Mouse (Mus musculus): ENCODE measurements around the gene U2surp. TPM values are rescaled to one million over a fixed set of nuclear protein-coding genes. Genes with fewer than 3 reads are reported as not detected.
A peak's percentile ranks its signal among the peaks of the same experiment; 100 is the strongest.

U2surp gene
- 10 to 100 TPM; 71.1 to 74.4 TPM for total RNA-seq (2021)
- long read RNA-seq, experiment 1, full-length matches to known transcripts, result 15 of 24 reads
- long read RNA-seq, experiment 1, partial matches to known transcripts, result 2 of 24 reads
- long read RNA-seq, experiment 1, other reads (novel, unspliced or antisense), result 7 of 24 reads
- long read RNA-seq, experiment 2, full-length matches to known transcripts, result 34 of 46 reads
- long read RNA-seq, experiment 2, partial matches to known transcripts, result 5 of 46 reads
- long read RNA-seq, experiment 2, other reads (novel, unspliced or antisense), result 7 of 46 reads

- peak; percentile 49 for TF ChIP-seq CTCF (conservative IDR thresholded peaks at IDR 0.05)
- H3K4me3 ChIP-seq, result peak within 1 kb of the TSS; percentile 88
- H3K27ac ChIP-seq, result peak within 1 kb of the TSS; percentile 91
- DNase-seq (ENCODE audit: low spot score in 2 of 2), result peak; percentile 96
Measured at GRCm38 (mm10) chr9:95511472-95512330, at the start of gene U2surp. Gene U2surp (minus strand): TSS chr9:95511996.

- Histone ChIP-seq H3K27ac (peak overlapping the region; percentile 90), H3K4me3 (peak overlapping the region; percentile 71)
- no peak for TF ChIP-seq CTCF (conservative IDR thresholded peaks at IDR 0.05)
- DNase-seq (ENCODE audit: low spot score in 2 of 2), result peak; percentile 47 to 51
Measured at GRCm38 (mm10) chr9:95559936-95560735, 48.3 kb upstream of the U2surp start.

- peak within 1 kb of the TSS; percentile 71 for H3K4me3 ChIP-seq
- TF ChIP-seq CTCF (conservative IDR thresholded peaks at IDR 0.05), result no peak
- H3K27ac ChIP-seq, result peak within 1 kb of the TSS; percentile 93
- DNase-seq (ENCODE audit: low spot score in 2 of 2), result peak in 1 of 2 experiments; percentile 51
Measured at GRCm38 (mm10) chr9:95559059-95559935, 47.5 kb upstream of the U2surp start, which contains the start of gene Paqr9. Gene Paqr9 (plus strand): TSS chr9:95559657.

- H3K4me3 ChIP-seq, result peak overlapping the region; percentile 66
- no peak for TF ChIP-seq CTCF (conservative IDR thresholded peaks at IDR 0.05)
- no peak for DNase-seq (ENCODE audit: low spot score in 2 of 2)
- peak overlapping the region; percentile 93 for H3K27ac ChIP-seq
Measured at GRCm38 (mm10) chr9:95558726-95559058, 46.9 kb upstream of the U2surp start.

- no peak for TF ChIP-seq CTCF (conservative IDR thresholded peaks at IDR 0.05)
- Histone ChIP-seq H3K27ac (no peak overlapping the region), H3K4me3 (no peak overlapping the region)
- no peak for DNase-seq (ENCODE audit: low spot score in 2 of 2)
Measured at GRCm38 (mm10) chr9:95557722-95558121, 45.9 kb upstream of the U2surp start.

- TF ChIP-seq CTCF (conservative IDR thresholded peaks at IDR 0.05), result no peak
- H3K4me3 ChIP-seq, result no peak overlapping the region
- no peak overlapping the region for H3K27ac ChIP-seq
- no peak for DNase-seq (ENCODE audit: low spot score in 2 of 2)
Measured at GRCm38 (mm10) chr9:95556067-95556512, 44.3 kb upstream of the U2surp start.

- H3K4me3 ChIP-seq, result no peak overlapping the region
- H3K27ac ChIP-seq, result no peak overlapping the region
- no peak for DNase-seq (ENCODE audit: low spot score in 2 of 2)
- TF ChIP-seq CTCF (conservative IDR thresholded peaks at IDR 0.05), result no peak
Measured at GRCm38 (mm10) chr9:95555233-95555740, 43.5 kb upstream of the U2surp start.

GRCm38 (mm10) chr9:95554231-95555221 is 42.7 kb upstream of the U2surp start:
- no peak overlapping the region for H3K4me3 ChIP-seq
- no peak overlapping the region for H3K27ac ChIP-seq
- DNase-seq (ENCODE audit: low spot score in 2 of 2), result no peak
- TF ChIP-seq CTCF (conservative IDR thresholded peaks at IDR 0.05), result no peak; the same call in 1 of the 2 replicates

GRCm38 (mm10) chr9:95552175-95552705 is 40.4 kb upstream of the U2surp start:
- DNase-seq (ENCODE audit: low spot score in 2 of 2), result no peak
- H3K4me3 ChIP-seq, result no peak overlapping the region
- TF ChIP-seq CTCF (conservative IDR thresholded peaks at IDR 0.05), result no peak
- H3K27ac ChIP-seq, result no peak overlapping the region
